Mouse (Mus musculus): ENCODE results near the gene Eno1.

Eno1 gene

GRCm38 (mm10) chr4:150228581-150229348 lies 7.8 kb upstream of the Eno1 start:
- no peak for DNase-seq

GRCm38 (mm10) chr4:150229747-150230390 lies 6.7 kb upstream of the Eno1 start:
- no peak for DNase-seq

- DNase-seq = peak; percentile 83
These were observed 5.8 kb upstream of the Eno1 start for GRCm38 (mm10) chr4:150230460-150231407.

- DNase-seq = no peak
These were observed 4.7 kb upstream of the Eno1 start for GRCm38 (mm10) chr4:150231871-150232270.

- no peak for DNase-seq
These were observed 1.8 kb upstream of the Eno1 start for GRCm38 (mm10) chr4:150234599-150235327.

GRCm38 (mm10) chr4:150235585-150235984 lies 936 bp upstream of the Eno1 start:
- DNase-seq = no peak

- no peak for DNase-seq
These were observed 490 bp upstream of the Eno1 start for GRCm38 (mm10) chr4:150236031-150236430.

- DNase-seq = no peak
These were observed 1.3 kb downstream of the Eno1 start for GRCm38 (mm10) chr4:150237636-150238361.

GRCm38 (mm10) chr4:150238433-150239086 lies 2.0 kb downstream of the Eno1 start:
- no peak for DNase-seq

GRCm38 (mm10) chr4:150239087-150239480 lies 2.6 kb downstream of the Eno1 start:
- DNase-seq = no peak

GRCm38 (mm10) chr4:150239503-150239902 lies 3.0 kb downstream of the Eno1 start:
- no peak for DNase-seq

- DNase-seq = peak; percentile 75
These were observed 3.4 kb downstream of the Eno1 start for GRCm38 (mm10) chr4:150239951-150240368.

GRCm38 (mm10) chr4:150240381-150240886 lies 3.9 kb downstream of the Eno1 start:
- DNase-seq = no peak

GRCm38 (mm10) chr4:150241708-150242107 lies 5.2 kb downstream of the Eno1 start:
- DNase-seq = no peak

- no peak for DNase-seq
These were observed 6.2 kb downstream of the Eno1 start for GRCm38 (mm10) chr4:150242745-150243144.

GRCm38 (mm10) chr4:150245876-150246275 lies 9.4 kb downstream of the Eno1 start:
- no peak for DNase-seq

GRCm38 (mm10) chr4:150248009-150248408 lies 11.5 kb downstream of the Eno1 start:
- peak; percentile 73 for DNase-seq

- DNase-seq = no peak
These were observed 12.4 kb downstream of the Eno1 start for GRCm38 (mm10) chr4:150248917-150249316.

- no peak for DNase-seq
These were observed 13.3 kb downstream of the Eno1 start for GRCm38 (mm10) chr4:150249731-150250270.

GRCm38 (mm10) chr4:150250549-150251422 lies 14.3 kb downstream of the Eno1 start:
- DNase-seq = no peak
